Comparison of ENCODE assay signal across 16 mouse cellular contexts in the genomic region with DNA sequence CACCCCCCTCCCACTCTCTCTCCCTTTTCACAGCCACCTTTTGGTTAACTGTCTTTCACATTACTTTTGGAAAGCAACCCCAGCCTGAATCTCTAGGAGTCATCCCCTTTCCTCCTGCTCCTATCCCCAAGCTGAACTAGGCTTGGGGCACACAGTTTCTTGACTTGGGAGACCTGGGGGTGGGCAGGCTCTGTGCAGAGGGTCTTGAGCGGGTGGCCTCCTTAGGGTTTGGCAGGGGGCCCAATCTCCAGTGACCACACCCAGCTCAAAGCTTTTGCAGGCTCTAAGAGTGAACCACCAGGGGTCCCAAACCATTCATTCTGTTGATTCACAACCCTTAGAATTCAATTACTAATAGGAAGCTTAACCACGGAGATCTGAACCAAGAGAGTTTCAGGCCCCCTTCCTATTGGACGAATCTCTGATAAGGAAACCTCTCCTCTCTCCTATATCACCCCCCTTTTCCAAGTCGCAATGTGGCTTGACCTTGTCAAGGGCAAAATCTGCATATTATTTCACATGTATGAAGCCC. TPM values are rescaled to one million over a fixed set of nuclear protein-coding genes. Genes with fewer than 3 reads are reported as not detected.
DNase-seq lines count a peak whose midpoint lies in the region; ATAC-seq lines count a peak whose summit lies in the region.
"Had no signal": no experiment of that assay in that cellular context is flagged by ENCODE, and none has a peak within 500 bp of the region (broad histone marks: within the 10 kb centered on the region; RNA-seq: fewer than 3 reads in every experiment).

No protein-coding gene starts in this region.

- H3K27me3 ChIP-seq in neural tube, embryonic 13.5 days: peaks cover 85% of the 10 kb centered on the region

- H3K4me1 ChIP-seq in neural tube, embryonic 13.5 days (replicated peaks): peaks cover 14% of the 10 kb centered on the region

- 0 out of 2 replicates have a peak overlapping the region, but pooled peaks have one; percentile 56 for H3K27ac ChIP-seq in neural tube, embryonic 13.5 days (replicated peaks)
- H3K27ac ChIP-seq: embryonic facial prominence, embryonic 13.5 days; hindbrain, embryonic 12.5 days had no signal

- peak overlapping the region; percentile 49 for H3K4me2 ChIP-seq in neural tube, embryonic 13.5 days
- H3K4me2 ChIP-seq: embryonic facial prominence, embryonic 13.5 days; hindbrain, embryonic 12.5 days; midbrain, embryonic 11.5 days had no signal

- WGBS in neural tube, embryonic 13.5 days: 5% methylated on average over 4 of the region's 4 CpGs

- ATAC-seq in neural tube, embryonic 13.5 days (ENCODE audit: low read depth): no peak

- H3K9ac ChIP-seq in neural tube, embryonic 13.5 days: peak overlapping the region; percentile 0; the same call in 1 of the 2 replicates
- H3K9ac ChIP-seq: embryonic facial prominence, embryonic 13.5 days; hindbrain, embryonic 12.5 days had no signal

- DNase-seq in kidney, adult 18-20 months: peak; percentile 5
- no peak for DNase-seq in kidney, adult 11 months
- peak; percentile 35 for DNase-seq in ZHBTc4 (ENCODE audit: low read depth, low spot score)
- peak; percentile 40 to 58 for DNase-seq in kidney, postnatal 4 days
- no peak for DNase-seq in frontal cortex, postnatal 25 days (ENCODE audit: low spot score in 2 of 2)
- no peak for DNase-seq in retina, postnatal 1 day
- no peak for DNase-seq in cerebellum, adult 8-10 months
- DNase-seq: cerebellum, postnatal 25 days; thymus, adult 2 months had no signal

- no peaks in the 10 kb centered on the region for H3K9me3 ChIP-seq in neural tube, embryonic 13.5 days
- H3K9me3 ChIP-seq: embryonic facial prominence, embryonic 13.5 days; hindbrain, embryonic 12.5 days had no signal

- H3K4me3 ChIP-seq in neural tube, embryonic 13.5 days: peak overlapping the region; percentile 38
- H3K4me3 ChIP-seq: embryonic facial prominence, embryonic 13.5 days; hindbrain, embryonic 12.5 days had no signal

- H3K36me3 ChIP-seq in neural tube, embryonic 13.5 days: no peaks in the 10 kb centered on the region
- H3K36me3 ChIP-seq: embryonic facial prominence, embryonic 13.5 days; hindbrain, embryonic 12.5 days had no signal

RNA-seq across cellular contexts. Expression of a gene that starts 2.2 kb away (rescaled TPM):
- 77.8 and 86.6 TPM in 2 replicates for polyA plus RNA-seq in neural tube, embryonic 13.5 days (2015; fragmentation: Nextera tagmentation; extraction: Ambion mirVana)
- polyA plus RNA-seq: frontal cortex, adult 2 months; heart, embryonic 16.5 days; hindbrain, embryonic 12.5 days; midbrain, embryonic 11.5 days; thymus, adult 2 months had no signal

RNA-seq across cellular contexts. Expression of a gene that starts 2.7 kb away (rescaled TPM):
- 4.7 and 5.7 TPM in 2 replicates for polyA plus RNA-seq in neural tube, embryonic 13.5 days (2015; fragmentation: Nextera tagmentation; extraction: Ambion mirVana)
- polyA plus RNA-seq: embryonic facial prominence, embryonic 13.5 days; heart, embryonic 16.5 days; hindbrain, embryonic 12.5 days; liver, embryonic 16.5 days; midbrain, embryonic 11.5 days; thymus, adult 2 months had no signal

RNA-seq across cellular contexts. Expression of a gene that starts 12.0 kb away (rescaled TPM):
- 125 and 130 TPM in 2 replicates for polyA plus RNA-seq in neural tube, embryonic 13.5 days (2015; fragmentation: Nextera tagmentation; extraction: Ambion mirVana)
- polyA plus RNA-seq: embryonic facial prominence, embryonic 13.5 days; frontal cortex, adult 2 months; midbrain, embryonic 11.5 days had no signal

RNA-seq across cellular contexts. Expression of a gene that starts 17.8 kb away (rescaled TPM):
- polyA plus RNA-seq in neural tube, embryonic 13.5 days (2015; fragmentation: Nextera tagmentation; extraction: Ambion mirVana): 0.08 and 0.32 TPM in 2 replicates
- polyA plus RNA-seq: embryonic facial prominence, embryonic 13.5 days; frontal cortex, adult 2 months; heart, embryonic 16.5 days; hindbrain, embryonic 12.5 days; liver, embryonic 16.5 days; midbrain, embryonic 11.5 days; thymus, adult 2 months had no signal

RNA-seq across cellular contexts. Expression of a gene that starts 21.2 kb away (rescaled TPM):
- 117 and 125 TPM in 2 replicates for polyA plus RNA-seq in neural tube, embryonic 13.5 days (2015; fragmentation: Nextera tagmentation; extraction: Ambion mirVana)
- polyA plus RNA-seq: embryonic facial prominence, embryonic 13.5 days; frontal cortex, adult 2 months; midbrain, embryonic 11.5 days had no signal

Comparison
In these comparisons a context has a peak if more than half of its experiments do, and no peak if none do; other contexts are left out.
1. DNase-seq: peak in kidney, adult 18-20 months (single experiment), ZHBTc4 (single experiment) and kidney, postnatal 4 days (2 of 2); none in kidney, adult 11 months (single experiment), frontal cortex, postnatal 25 days (0 of 2), retina, postnatal 1 day (single experiment) and cerebellum, adult 8-10 months (single experiment).